Mouse (Mus musculus) myocyte (in vitro differentiated cells): ENCODE measurements around the gene Neurl1b. TPM values are rescaled to one million over a fixed set of nuclear protein-coding genes. Genes with fewer than 3 reads are reported as not detected.

ENCODE experiments used
- H3K27me3 ChIP-seq: one replicate; pipeline ENCODE4 v1.6.1; 2011; ENCODE audit not compliant: control insufficient read depth, insufficient read depth, insufficient read length
- H3K36me3 ChIP-seq: one replicate; pipeline ENCODE4 v1.6.1; 2011; ENCODE audit not compliant: control insufficient read depth, insufficient read depth
- H3K4me2 ChIP-seq: one replicate; pipeline ENCODE4 v1.6.1; 2011; ENCODE audit warnings: low read depth, control low read depth
- H3K4me3 ChIP-seq: one replicate; pipeline ENCODE4 v1.5.1; 2011; ENCODE audit warnings: mild to moderate bottlenecking, control low read depth, moderate library complexity
- H3K79me2 ChIP-seq: one replicate; pipeline ENCODE4 v1.6.1; 2011; ENCODE audit not compliant: control insufficient read depth, insufficient read depth
- H3ac ChIP-seq: one replicate; pipeline ENCODE4 v1.6.1; 2011; ENCODE audit not compliant: control insufficient read depth, insufficient read length
- CEBPB ChIP-seq: IDR thresholded peaks from 2 replicates; pipeline ENCODE4 v1.6.1; 2011; ENCODE audit warnings: mild to moderate bottlenecking, moderate library complexity; ENCODE audit not compliant: poor library complexity, insufficient read depth, severe bottlenecking
- E2F4 ChIP-seq: IDR thresholded peaks from one replicate; pipeline ENCODE4 v1.6.1; 2011; ENCODE audit warnings: mild to moderate bottlenecking, control low read depth, moderate library complexity; ENCODE audit not compliant: insufficient read depth
- MAX ChIP-seq: IDR thresholded peaks from one replicate; pipeline ENCODE4 v1.6.1; 2011; ENCODE audit warnings: low read depth, mild to moderate bottlenecking, control low read depth
- MYOD1 ChIP-seq, 3 experiments: IDR thresholded peaks; one replicate each; pipeline ENCODE4 v1.6.1; 2011; ENCODE audit warnings: control low read depth in 2 of 3, low read depth in 2 of 3, mild to moderate bottlenecking in 2 of 3, moderate library complexity in 1 of 3; ENCODE audit not compliant: insufficient read length in 2 of 3, control insufficient read depth in 1 of 3
- MYOG ChIP-seq, 3 experiments: IDR thresholded peaks; one replicate each; pipeline ENCODE4 v1.6.1; 2011; ENCODE audit warnings: control low read depth in 2 of 3, low read depth in 2 of 3, mild to moderate bottlenecking in 2 of 3; ENCODE audit not compliant: insufficient read length in 2 of 3, control insufficient read depth in 1 of 3, insufficient read depth in 1 of 3
- POLR2A ChIP-seq: IDR thresholded peaks from one replicate; pipeline ENCODE4 v1.6.1; 2011; ENCODE audit warnings: low read depth, mild to moderate bottlenecking, control low read depth, moderate library complexity; ENCODE audit not compliant: insufficient read length
- POLR2AphosphoS2 ChIP-seq: IDR thresholded peaks from one replicate; pipeline ENCODE4 v1.6.1; 2011; ENCODE audit warnings: low read depth, control low read depth; ENCODE audit not compliant: insufficient read length
- REST ChIP-seq: IDR thresholded peaks from one replicate; pipeline ENCODE4 v1.6.1; 2011; ENCODE audit warnings: mild to moderate bottlenecking, control low read depth, moderate library complexity; ENCODE audit not compliant: insufficient read depth, insufficient read length
- SRF ChIP-seq: IDR thresholded peaks from one replicate; pipeline ENCODE4 v1.6.1; 2011; ENCODE audit warnings: low read depth; ENCODE audit not compliant: control insufficient read depth, insufficient read length
- TCF12 ChIP-seq: IDR thresholded peaks from one replicate; pipeline ENCODE4 v1.6.1; 2011; ENCODE audit warnings: mild to moderate bottlenecking, control low read depth; ENCODE audit not compliant: poor library complexity, insufficient read depth, severe bottlenecking
- TCF3 ChIP-seq: IDR thresholded peaks from one replicate; pipeline ENCODE4 v1.6.1; 2011; ENCODE audit warnings: low read depth, control low read depth; ENCODE audit not compliant: insufficient read length
- USF1 ChIP-seq: IDR thresholded peaks from one replicate; pipeline ENCODE4 v1.6.1; 2011; ENCODE audit warnings: low read depth, mild to moderate bottlenecking, control low read depth, moderate library complexity
- polyA plus RNA-seq: library from polyadenylated mRNA; unstranded; fragments of >200 nt; fragmentation: generic; extraction: Trizol; gene quantifications from one replicate; pipeline ENCODE4 v1.2.1, GENCODE M21; 2012; ENCODE audit warnings: missing spikeins

Neurl1b gene
- polyA plus RNA-seq, 1 experiment = 0.55 TPM

DNA sequence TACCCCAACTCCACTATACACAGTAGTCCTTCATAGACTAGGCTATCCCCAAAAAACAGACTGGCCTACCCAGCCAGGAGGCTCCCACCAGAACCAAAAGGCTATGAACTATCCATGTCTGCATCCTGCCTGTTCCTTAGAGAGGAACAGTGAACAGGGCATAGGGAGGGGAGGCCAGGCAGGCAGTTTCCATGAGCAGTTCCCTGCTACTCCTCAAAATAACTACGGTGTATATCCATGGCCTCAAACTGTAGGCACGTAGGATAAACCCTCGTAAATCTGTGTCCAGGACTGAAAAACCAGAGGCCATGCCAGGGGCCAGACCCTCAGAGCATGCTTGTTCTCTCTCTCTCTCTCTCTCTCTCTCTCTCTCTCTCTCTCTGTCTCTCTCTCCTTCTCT, 17.9 kb upstream of the Neurl1b start:
- TF ChIP-seq POLR2AphosphoS2 (no peak), REST (no peak), TCF3 (no peak), POLR2A (no peak), TCF12 (no peak), CEBPB (no peak), USF1 (no peak), MAX (no peak), MYOD1 (IDR thresholded peaks at IDR 0.05; ENCODE audit: control insufficient read depth in 1 of 3, insufficient read length in 2 of 3, low read depth in 2 of 3) (no peak), MYOG (IDR thresholded peaks at IDR 0.05; ENCODE audit: control insufficient read depth in 1 of 3, insufficient read depth in 1 of 3, insufficient read length in 2 of 3, low read depth in 2 of 3) (no peak), E2F4 (no peak), SRF (no peak)
- Histone ChIP-seq H3K4me3 (no peak overlapping the region), H3ac (no peak overlapping the region), H3K27me3 (peaks cover 47% of the 10 kb centered on the region), H3K4me2 (no peak overlapping the region), H3K36me3 (no peaks in the 10 kb centered on the region), H3K79me2 (no peaks in the 10 kb centered on the region)

DNA sequence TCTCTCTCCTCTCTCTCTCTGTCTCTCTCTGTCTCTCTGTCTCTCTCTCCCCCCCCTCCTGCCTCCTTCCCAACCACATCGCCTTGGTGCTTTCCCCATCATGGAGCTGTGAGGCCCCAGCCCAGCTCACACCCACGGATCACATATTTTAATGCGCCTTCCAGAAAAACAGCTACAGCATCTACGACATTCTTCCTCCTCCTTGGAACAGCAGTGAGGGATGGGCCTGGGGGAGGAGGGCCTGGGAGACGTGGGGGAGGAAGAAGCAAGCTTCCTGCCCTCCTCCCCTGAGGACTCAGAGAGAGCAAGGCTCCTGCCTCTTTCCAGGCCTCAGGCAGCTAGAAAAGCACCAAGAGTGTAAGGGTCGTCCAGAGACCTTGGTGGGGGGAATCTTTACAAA, 17.3 kb upstream of the Neurl1b start:
- TF ChIP-seq E2F4 (no peak), POLR2AphosphoS2 (no peak), CEBPB (no peak), USF1 (no peak), SRF (no peak), MYOG (IDR thresholded peaks at IDR 0.05; ENCODE audit: control insufficient read depth in 1 of 3, insufficient read depth in 1 of 3, insufficient read length in 2 of 3, low read depth in 2 of 3) (no peak), REST (no peak), MYOD1 (IDR thresholded peaks at IDR 0.05; ENCODE audit: control insufficient read depth in 1 of 3, insufficient read length in 2 of 3, low read depth in 2 of 3) (no peak), POLR2A (no peak), TCF3 (no peak), MAX (no peak), TCF12 (no peak)
- H3K79me2 ChIP-seq = no peaks in the 10 kb centered on the region
- no peak overlapping the region for H3K4me3 ChIP-seq
- no peak overlapping the region for H3ac ChIP-seq
- H3K4me2 ChIP-seq = no peak overlapping the region
- H3K27me3 ChIP-seq = peaks cover 48% of the 10 kb centered on the region
- H3K36me3 ChIP-seq = no peaks in the 10 kb centered on the region

GRCm38 (mm10) chr17:26405340-26406100, 9.1 kb upstream of the Neurl1b start:
- H3K4me2 ChIP-seq = no peak overlapping the region
- no peaks in the 10 kb centered on the region for H3K36me3 ChIP-seq
- H3K27me3 ChIP-seq = peaks cover 69% of the 10 kb centered on the region
- no peak overlapping the region for H3K4me3 ChIP-seq
- no peaks in the 10 kb centered on the region for H3K79me2 ChIP-seq
- H3ac ChIP-seq = no peak overlapping the region
- TF ChIP-seq POLR2A = no peak
- no peak for TF ChIP-seq MAX

DNA sequence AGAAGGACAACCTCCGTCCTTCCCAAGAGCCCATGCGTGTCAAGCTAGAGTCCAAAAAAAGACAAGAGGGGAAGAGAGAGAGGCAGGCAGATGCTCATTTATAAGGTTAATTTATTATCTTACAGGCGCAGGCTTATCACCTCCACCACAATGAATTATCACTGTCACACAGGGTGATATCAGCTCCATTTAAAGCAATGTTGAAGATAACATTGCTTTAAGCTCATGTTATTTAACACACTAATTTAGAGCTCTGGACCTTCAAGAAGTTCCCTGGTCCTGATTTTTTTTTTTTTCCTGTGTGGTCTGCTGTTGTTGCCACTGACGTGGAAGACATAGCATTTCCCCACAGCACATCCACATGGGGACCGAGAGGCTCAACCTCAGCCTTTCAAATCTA, 1.7 kb upstream of the Neurl1b start:
- no peak for TF ChIP-seq SRF
- TF ChIP-seq E2F4 = no peak
- no peak for TF ChIP-seq CEBPB
- no peak for TF ChIP-seq TCF3
- TF ChIP-seq USF1 = no peak
- no peak for TF ChIP-seq MYOD1 (IDR thresholded peaks at IDR 0.05; ENCODE audit: control insufficient read depth in 1 of 3, insufficient read length in 2 of 3, low read depth in 2 of 3)
- no peak for TF ChIP-seq REST
- TF ChIP-seq POLR2A = no peak
- no peak for TF ChIP-seq MYOG (IDR thresholded peaks at IDR 0.05; ENCODE audit: control insufficient read depth in 1 of 3, insufficient read depth in 1 of 3, insufficient read length in 2 of 3, low read depth in 2 of 3)
- no peak for TF ChIP-seq POLR2AphosphoS2
- TF ChIP-seq MAX = no peak
- no peak for TF ChIP-seq TCF12
- Histone ChIP-seq H3K4me3 (no peak overlapping the region), H3K4me2 (no peak overlapping the region), H3ac (no peak overlapping the region), H3K27me3 (peaks cover 82% of the 10 kb centered on the region), H3K79me2 (no peaks in the 10 kb centered on the region), H3K36me3 (no peaks in the 10 kb centered on the region)

- peaks cover 86% of the 10 kb centered on the region for H3K27me3 ChIP-seq
- TF ChIP-seq MYOD1 (IDR thresholded peaks at IDR 0.05; ENCODE audit: control insufficient read depth in 1 of 3, insufficient read length in 2 of 3, low read depth in 2 of 3) = no peak
- TF ChIP-seq E2F4 = no peak
- no peak for TF ChIP-seq REST
- TF ChIP-seq USF1 = no peak
- no peak for TF ChIP-seq MYOG (IDR thresholded peaks at IDR 0.05; ENCODE audit: control insufficient read depth in 1 of 3, insufficient read depth in 1 of 3, insufficient read length in 2 of 3, low read depth in 2 of 3)
- TF ChIP-seq TCF3 = no peak
- no peak for TF ChIP-seq SRF
- TF ChIP-seq MAX = no peak
- peak overlapping the region; percentile 70 for H3K4me2 ChIP-seq
- peak overlapping the region; percentile 12 for H3K4me3 ChIP-seq
- no peak overlapping the region for H3ac ChIP-seq
- no peaks in the 10 kb centered on the region for H3K79me2 ChIP-seq
- no peaks in the 10 kb centered on the region for H3K36me3 ChIP-seq
Measured at GRCm38 (mm10) chr17:26414184-26414522, 476 bp upstream of the Neurl1b start.
